Mouse (Mus musculus) intestine, embryonic 15.5 days (tissue): Measurements from ENCODE around the gene Poc1a. TPM values are rescaled to one million over a fixed set of nuclear protein-coding genes. Genes with fewer than 3 reads are reported as not detected.

Source experiments
- ATAC-seq: fragments of 200-750 bp; cut with Nextera tagmentation; 2 replicates; pipeline ENCODE4 v1.8.0; 2017; ENCODE audit warnings: moderate TSS enrichment, moderate library complexity
- H3K27ac ChIP-seq: fragments of 300-500 bp; sonication (generic); 2 replicates; pipeline ENCODE4 v1.5.1; 2015; ENCODE audit warnings: mild to moderate bottlenecking, inconsistent platforms
- H3K27me3 ChIP-seq: fragments of 300-500 bp; sonication (generic); replicated peaks from 2 replicates; pipeline ENCODE4 v1.6.1; 2015; ENCODE audit warnings: inconsistent platforms
- H3K36me3 ChIP-seq: fragments of 300-500 bp; sonication (generic); 2 replicates; pipeline ENCODE4 v1.6.1; 2015; ENCODE audit warnings: inconsistent platforms
- H3K4me1 ChIP-seq: fragments of 300-500 bp; sonication (generic); replicated peaks from 2 replicates; pipeline ENCODE4 v1.6.1; 2015; ENCODE audit warnings: inconsistent platforms
- H3K4me2 ChIP-seq: fragments of 300-500 bp; sonication (generic); replicated peaks from 2 replicates; pipeline ENCODE4 v1.6.1; 2015; ENCODE audit warnings: mild to moderate bottlenecking, inconsistent platforms
- H3K4me3 ChIP-seq: fragments of 300-500 bp; sonication (generic); replicated peaks from 2 replicates; pipeline ENCODE4 v1.5.1; 2015; ENCODE audit warnings: inconsistent platforms
- H3K9ac ChIP-seq: fragments of 300-500 bp; sonication (generic); 2 replicates; pipeline ENCODE4 v1.6.1; 2015; ENCODE audit warnings: inconsistent platforms
- H3K9me3 ChIP-seq: fragments of 300-500 bp; sonication (generic); 2 replicates; pipeline ENCODE4 v1.6.1; 2016; ENCODE audit warnings: inconsistent platforms
- WGBS: fragments of 180-500 bp; shearing (Covaris S2); methylation state at CpG from one replicate; pipeline ENCODE4 v1.1.7; 2015; 5-methylcytosine and 5-hydroxymethylcytosine counted together
- polyA plus RNA-seq: library from polyadenylated mRNA; unstranded; fragments of >200 nt; fragmentation: Nextera tagmentation; extraction: Ambion mirVana; gene quantifications from 2 replicates; pipeline ENCODE4 v1.2.1, GENCODE M21; 2015

Poc1a gene
- polyA plus RNA-seq, 1 experiment from 2014 or later = 25.9 TPM

DNA sequence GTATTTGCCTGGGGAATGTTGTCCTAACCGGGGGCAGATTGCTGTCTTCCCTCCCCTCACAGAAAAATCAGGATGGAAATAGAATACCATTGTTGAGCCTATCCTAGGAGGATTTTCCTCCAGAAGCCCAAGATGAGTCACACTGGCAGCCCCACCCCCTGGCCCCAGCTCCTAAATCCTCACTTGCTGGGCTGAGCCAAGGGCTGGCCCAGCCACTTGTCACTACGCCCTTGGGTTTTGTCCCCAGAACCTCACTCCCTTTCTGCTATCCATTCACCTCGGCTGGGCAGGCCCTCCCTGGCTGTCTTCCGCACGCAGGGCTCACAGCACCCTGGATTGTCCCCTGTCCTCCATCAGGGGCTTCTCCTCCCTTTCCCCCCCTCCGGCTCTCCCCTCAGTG, 64.3 kb downstream of the Poc1a start:
- peak; percentile 60; the same call in 1 of the 2 replicates for ATAC-seq

DNA sequence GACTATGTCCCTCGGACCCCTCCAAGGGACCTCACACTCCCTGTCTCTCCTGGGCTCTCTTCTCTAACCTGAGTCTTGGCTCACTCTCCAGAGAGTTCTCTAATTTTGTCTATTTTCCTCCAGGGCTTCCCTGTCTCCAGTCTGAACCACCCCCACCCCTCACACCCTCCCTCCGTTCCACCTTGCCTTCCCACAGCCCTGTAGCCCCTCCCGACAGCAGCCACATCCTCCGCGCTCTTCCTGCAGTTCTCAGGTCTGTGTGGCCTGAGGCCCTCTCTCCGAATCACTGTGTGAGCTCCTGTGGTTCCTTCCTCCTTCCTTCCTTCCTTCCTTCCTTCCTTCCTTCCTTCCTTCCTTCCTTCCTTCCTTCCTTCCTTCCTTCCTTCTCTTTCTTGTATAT, 64.8 kb downstream of the Poc1a start:
- Histone ChIP-seq H3K4me3 (no peak overlapping the region), H3K4me1 (peaks cover 24% of the 10 kb centered on the region), H3K9ac (no peak overlapping the region), H3K27me3 (no peaks in the 10 kb centered on the region), H3K36me3 (no peaks in the 10 kb centered on the region), H3K9me3 (no peaks in the 10 kb centered on the region), H3K27ac (peak overlapping the region; percentile 32; the same call in 1 of the 2 replicates), H3K4me2 (no peak overlapping the region)
- no peak for ATAC-seq
- WGBS = 55% methylated on average over 6 of the region's 6 CpGs

More for the DNA sequence above, 64.3 kb downstream of the Poc1a start:
- H3K27ac ChIP-seq = peak overlapping the region; percentile 32; the same call in 1 of the 2 replicates
- H3K27me3 ChIP-seq = no peaks in the 10 kb centered on the region
- H3K4me1 ChIP-seq = peaks cover 24% of the 10 kb centered on the region
- H3K9ac ChIP-seq = no peak overlapping the region
- H3K36me3 ChIP-seq = no peaks in the 10 kb centered on the region
- no peak overlapping the region for H3K4me2 ChIP-seq
- no peak overlapping the region for H3K4me3 ChIP-seq
- no peaks in the 10 kb centered on the region for H3K9me3 ChIP-seq
- whole genome bisulfite sequencing = 46% methylated on average over 6 of the region's 6 CpGs

DNA sequence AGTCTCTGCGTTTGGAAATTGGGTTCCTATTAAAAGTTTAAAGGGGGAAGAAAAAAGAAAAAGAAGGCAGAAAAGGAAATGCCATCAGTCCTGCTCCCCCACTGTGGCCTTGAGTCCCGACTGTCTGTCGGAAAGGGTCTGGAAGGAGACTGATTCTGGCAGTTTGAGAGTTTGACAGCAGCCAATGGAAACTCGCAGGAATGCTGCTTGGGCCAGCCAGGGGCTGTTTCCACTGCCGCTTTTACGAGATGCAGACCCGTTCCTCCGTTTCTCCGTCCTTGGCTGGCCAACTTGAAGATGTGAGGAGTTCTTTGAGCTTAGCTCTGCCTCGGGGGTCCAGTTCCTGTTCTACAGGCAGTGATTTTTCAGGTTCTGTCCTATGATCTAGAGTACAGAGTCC, 67.4 kb downstream of the Poc1a start:
- Histone ChIP-seq H3K27me3 (no peaks in the 10 kb centered on the region), H3K27ac (no peak overlapping the region), H3K36me3 (no peaks in the 10 kb centered on the region), H3K4me2 (no peak overlapping the region), H3K9ac (no peak overlapping the region), H3K9me3 (no peaks in the 10 kb centered on the region), H3K4me1 (peaks cover 16% of the 10 kb centered on the region), H3K4me3 (no peak overlapping the region)
- WGBS = 50% methylated on average over 10 of the region's 10 CpGs
- no peak for ATAC-seq

DNA sequence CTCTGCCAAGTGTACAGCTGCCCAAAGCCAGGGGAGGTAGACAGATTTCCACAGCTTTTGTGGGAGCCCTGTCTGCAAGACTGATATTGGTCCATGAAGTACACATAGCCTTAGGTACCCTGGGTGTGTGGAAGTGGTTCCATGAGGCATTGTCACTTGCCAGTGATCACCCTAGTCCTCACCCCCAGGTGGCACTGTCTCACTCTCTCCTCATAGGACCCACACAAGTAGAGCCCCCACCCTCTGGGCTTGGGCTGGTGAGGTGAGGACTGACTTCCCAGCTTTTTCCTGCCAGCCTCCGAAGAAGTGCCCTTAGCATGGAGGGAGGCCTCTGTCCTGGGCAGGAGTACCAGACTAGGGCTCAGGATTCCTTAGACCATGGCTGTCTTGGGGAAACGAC, 68.2 kb downstream of the Poc1a start:
- no peak overlapping the region for H3K4me3 ChIP-seq
- H3K27me3 ChIP-seq = no peaks in the 10 kb centered on the region
- H3K9ac ChIP-seq = no peak overlapping the region
- 62% methylated on average over 2 of the region's 2 CpGs for WGBS
- no peaks in the 10 kb centered on the region for H3K9me3 ChIP-seq
- no peak overlapping the region for H3K27ac ChIP-seq
- H3K36me3 ChIP-seq = no peaks in the 10 kb centered on the region
- ATAC-seq = no peak; the same call in 1 of the 2 replicates
- peaks cover 18% of the 10 kb centered on the region for H3K4me1 ChIP-seq
- H3K4me2 ChIP-seq = no peak overlapping the region

DNA sequence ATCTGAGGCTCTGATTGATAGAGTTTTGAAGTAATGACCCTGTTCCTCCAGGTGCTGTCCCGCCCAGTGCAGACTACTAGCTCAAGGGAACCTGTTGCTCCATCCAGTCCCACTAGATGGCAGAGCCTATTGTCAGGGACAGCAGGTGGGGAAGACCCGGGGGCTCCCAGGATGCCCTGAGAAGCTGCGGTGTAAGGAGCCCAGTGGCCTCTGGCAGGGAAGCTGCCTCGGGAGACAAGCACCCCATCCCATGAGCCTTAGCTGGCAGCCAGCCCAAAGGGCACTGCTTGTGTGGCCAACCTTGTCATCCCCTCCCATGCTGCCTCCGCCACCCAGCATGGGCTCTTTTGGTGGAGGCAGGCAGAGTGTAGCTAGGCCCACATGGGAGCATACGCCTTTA, 70.3 kb downstream of the Poc1a start:
- Histone ChIP-seq H3K4me2 (no peak overlapping the region), H3K36me3 (no peaks in the 10 kb centered on the region), H3K27me3 (no peaks in the 10 kb centered on the region), H3K4me3 (no peak overlapping the region), H3K9ac (no peak overlapping the region), H3K27ac (no peak overlapping the region), H3K4me1 (peaks cover 21% of the 10 kb centered on the region), H3K9me3 (no peaks in the 10 kb centered on the region)
- WGBS = 56% methylated on average over 6 of the region's 6 CpGs
- ATAC-seq = 0 out of 2 replicates have a peak, but pooled peaks have one; percentile 30

DNA sequence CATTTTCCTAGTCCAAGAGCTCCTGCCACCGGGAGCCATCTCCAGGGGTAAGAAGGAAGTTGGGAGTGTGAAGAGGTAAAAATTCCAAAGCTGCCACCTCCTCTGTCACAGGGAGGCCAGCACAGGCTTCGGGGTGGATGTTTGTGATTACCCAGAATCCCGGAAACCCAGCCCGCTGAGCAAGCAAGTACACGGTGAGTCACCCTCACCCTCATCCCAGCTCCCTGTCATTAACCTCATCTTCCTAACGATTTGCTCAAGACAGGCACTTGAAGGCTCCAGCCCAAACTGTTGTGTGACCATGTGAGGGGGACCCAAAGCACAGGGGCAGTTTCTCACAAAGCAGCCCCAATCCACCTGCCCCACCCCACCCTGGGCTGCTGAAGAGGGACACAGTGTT, 72.9 kb downstream of the Poc1a start:
- Histone ChIP-seq H3K36me3 (no peaks in the 10 kb centered on the region), H3K9me3 (no peaks in the 10 kb centered on the region), H3K27me3 (no peaks in the 10 kb centered on the region), H3K4me3 (no peak overlapping the region), H3K4me2 (no peak overlapping the region), H3K9ac (no peak overlapping the region), H3K4me1 (peaks cover 26% of the 10 kb centered on the region), H3K27ac (no peak overlapping the region)
- WGBS = 37% methylated on average over 6 of the region's 6 CpGs
- no peak for ATAC-seq

DNA sequence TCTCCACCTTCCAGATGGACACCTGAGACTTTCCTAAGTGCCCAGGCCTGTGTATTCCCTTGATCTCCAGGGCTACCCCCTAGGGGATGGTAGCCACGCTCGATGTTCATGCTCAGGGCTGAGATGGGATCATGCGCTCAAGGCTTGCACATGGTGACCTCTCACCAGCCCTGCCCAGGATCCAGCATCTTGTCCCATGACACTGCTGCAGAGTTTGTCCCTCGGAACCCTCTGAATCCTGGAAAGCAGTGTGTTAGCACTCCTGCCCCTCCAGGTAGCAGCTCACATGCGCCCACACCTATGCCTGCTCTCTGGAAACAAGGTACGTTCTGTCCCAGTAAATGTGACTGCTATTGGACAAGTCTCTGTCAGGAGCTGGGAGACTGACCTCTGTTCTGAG, 73.9 kb downstream of the Poc1a start:
- Histone ChIP-seq H3K9ac (no peak overlapping the region), H3K4me2 (no peak overlapping the region), H3K4me3 (no peak overlapping the region), H3K27ac (no peak overlapping the region), H3K4me1 (peaks cover 24% of the 10 kb centered on the region), H3K9me3 (no peaks in the 10 kb centered on the region), H3K27me3 (no peaks in the 10 kb centered on the region), H3K36me3 (no peaks in the 10 kb centered on the region)
- WGBS = 83% methylated on average over 6 of the region's 6 CpGs
- no peak for ATAC-seq

DNA sequence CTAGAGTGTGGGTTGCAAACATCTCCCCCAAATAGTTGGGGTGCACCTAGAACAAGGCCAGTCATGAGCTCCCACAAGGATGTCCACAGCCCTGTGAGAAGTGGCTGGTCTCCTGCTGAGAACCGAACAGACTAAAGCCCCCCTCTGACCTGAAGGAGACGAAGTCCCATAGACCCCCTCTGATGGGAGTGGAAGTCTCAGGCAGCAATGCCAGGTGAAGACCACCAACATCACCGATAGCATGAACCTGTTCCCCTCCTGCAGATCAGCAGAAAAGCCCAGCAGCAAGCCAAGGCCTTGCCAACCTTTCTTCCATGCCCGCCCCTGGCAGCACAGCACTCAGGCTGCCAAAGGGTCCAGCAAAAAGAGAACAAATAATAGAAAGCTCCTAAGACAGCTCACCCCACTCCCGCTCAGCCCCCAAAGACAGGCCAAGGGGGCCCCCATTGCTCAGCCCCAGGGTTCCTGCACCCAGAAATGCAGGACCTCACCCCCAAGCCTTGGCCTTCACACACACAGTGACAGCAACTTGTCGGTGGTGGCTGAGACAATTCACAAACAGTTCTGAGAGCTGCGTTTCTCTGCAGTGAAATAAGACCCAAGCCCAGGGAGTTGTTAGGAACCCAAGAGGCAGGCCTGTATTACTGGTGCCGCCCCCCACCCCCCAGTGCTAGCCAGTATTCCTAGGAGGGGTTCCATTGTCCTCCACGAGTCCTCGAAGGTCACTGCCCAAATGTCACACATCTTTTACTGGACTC, 74.5 kb downstream of the Poc1a start:
- H3K4me3 ChIP-seq = no peak overlapping the region
- H3K4me2 ChIP-seq = no peak overlapping the region
- WGBS = 75% methylated on average over 10 of the region's 10 CpGs
- no peaks in the 10 kb centered on the region for H3K36me3 ChIP-seq
- no peak overlapping the region for H3K9ac ChIP-seq
- H3K27me3 ChIP-seq = no peaks in the 10 kb centered on the region
- H3K9me3 ChIP-seq = no peaks in the 10 kb centered on the region
- peak overlapping the region; percentile 72; the same call in 1 of the 2 replicates for H3K27ac ChIP-seq
- peaks cover 24% of the 10 kb centered on the region for H3K4me1 ChIP-seq
- no peak for ATAC-seq

DNA sequence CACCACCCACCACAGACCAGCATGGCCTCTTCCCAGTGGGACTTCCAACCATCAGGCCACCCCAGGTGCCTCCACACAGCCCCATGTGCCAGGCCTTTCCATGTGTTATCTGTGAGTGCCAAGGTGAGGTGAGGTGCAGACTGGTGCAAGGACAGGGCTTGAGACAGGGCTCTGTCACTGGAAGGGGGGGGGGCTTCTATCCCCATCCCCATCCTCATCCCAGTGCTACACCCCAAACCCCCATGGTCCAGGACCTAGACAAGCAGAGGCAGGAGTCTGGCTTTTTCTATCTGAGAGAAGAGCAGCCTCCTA, 75.1 kb downstream of the Poc1a start:
- Histone ChIP-seq H3K9ac (no peak overlapping the region), H3K36me3 (no peaks in the 10 kb centered on the region), H3K4me3 (no peak overlapping the region), H3K4me1 (peaks cover 24% of the 10 kb centered on the region), H3K27ac (peak overlapping the region; percentile 72), H3K27me3 (no peaks in the 10 kb centered on the region), H3K9me3 (no peaks in the 10 kb centered on the region), H3K4me2 (0 out of 2 replicates have a peak overlapping the region, but pooled peaks have one; percentile 9)
- ATAC-seq = peak; percentile 3

DNA sequence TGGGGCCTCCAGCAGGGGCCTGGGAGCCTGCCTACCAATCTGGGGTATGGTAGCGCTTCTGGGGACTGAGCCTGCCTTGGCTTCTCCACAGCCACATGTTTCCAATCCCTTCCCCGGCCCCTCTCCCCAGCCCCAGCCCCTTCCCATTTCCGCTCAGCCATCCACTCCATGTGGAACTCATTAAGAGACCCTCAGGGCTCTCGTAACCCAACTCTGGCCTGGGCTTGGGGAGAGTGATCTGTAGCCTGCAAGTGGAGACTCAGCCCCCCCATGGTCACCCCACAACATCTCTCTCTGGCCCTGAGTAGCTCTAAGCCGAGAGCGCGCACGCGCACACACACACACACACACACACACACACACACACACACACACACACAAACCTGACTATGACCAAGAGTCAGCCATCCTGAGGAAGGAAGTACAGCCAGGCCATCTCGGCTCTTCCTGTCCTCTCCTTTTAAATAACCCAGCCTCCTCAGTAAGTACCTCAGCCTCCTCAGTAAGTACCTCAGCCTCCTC, 75.5 kb downstream of the Poc1a start:
- Histone ChIP-seq H3K36me3 (no peaks in the 10 kb centered on the region), H3K27me3 (no peaks in the 10 kb centered on the region), H3K4me2 (0 out of 2 replicates have a peak overlapping the region, but pooled peaks have one; percentile 9), H3K4me1 (peaks cover 24% of the 10 kb centered on the region), H3K4me3 (no peak overlapping the region), H3K9me3 (no peaks in the 10 kb centered on the region), H3K27ac (peak overlapping the region; percentile 72), H3K9ac (no peak overlapping the region)
- peak; percentile 56 for ATAC-seq
- WGBS = 49% methylated on average over 10 of the region's 10 CpGs

DNA sequence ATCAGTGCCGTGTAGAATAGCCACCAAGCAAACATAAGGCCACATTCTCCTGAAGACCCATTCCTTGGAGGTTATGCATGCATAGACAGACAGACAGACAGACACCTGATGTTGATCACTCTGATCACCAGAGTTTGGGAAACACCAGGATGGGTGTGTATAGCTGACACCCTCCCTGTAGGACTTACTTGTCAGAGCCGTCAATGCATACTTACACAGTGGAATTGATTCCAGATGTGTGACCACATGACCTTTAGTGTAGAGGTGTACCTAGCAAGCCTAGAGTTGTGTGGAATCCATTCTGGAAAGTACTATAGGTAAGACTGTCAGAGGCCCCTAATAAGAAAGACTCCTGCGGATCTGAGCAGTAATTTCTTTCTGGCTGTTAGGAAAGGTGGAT, 76.3 kb downstream of the Poc1a start:
- H3K36me3 ChIP-seq = no peaks in the 10 kb centered on the region
- WGBS = 79% methylated on average over 3 of the region's 3 CpGs
- H3K4me1 ChIP-seq = peaks cover 24% of the 10 kb centered on the region
- no peak for ATAC-seq
- no peaks in the 10 kb centered on the region for H3K9me3 ChIP-seq
- H3K4me3 ChIP-seq = no peak overlapping the region
- no peak overlapping the region for H3K9ac ChIP-seq
- 0 out of 2 replicates have a peak overlapping the region, but pooled peaks have one; percentile 3 for H3K27ac ChIP-seq
- H3K27me3 ChIP-seq = no peaks in the 10 kb centered on the region
- no peak overlapping the region for H3K4me2 ChIP-seq

DNA sequence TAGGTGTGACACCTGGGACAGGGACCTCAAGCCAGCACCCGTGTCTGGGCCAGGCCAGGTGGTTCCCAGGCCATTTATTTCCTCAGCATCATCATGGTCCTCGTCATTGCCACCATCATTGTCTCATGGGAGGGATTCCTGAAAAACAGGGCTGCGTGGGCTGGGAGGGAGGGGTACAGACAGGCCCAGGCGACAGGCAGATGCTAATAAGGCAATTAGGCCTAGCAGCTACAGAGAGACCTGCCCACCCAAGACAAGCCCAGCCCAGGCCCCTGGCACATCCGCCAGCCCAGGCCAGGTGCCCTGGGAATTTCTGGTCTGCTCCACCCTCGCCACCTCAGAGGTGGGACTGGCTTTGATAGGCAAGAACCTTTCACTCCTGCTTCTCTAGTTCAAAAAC, 78.4 kb downstream of the Poc1a start:
- no peak for ATAC-seq
- Histone ChIP-seq H3K36me3 (no peaks in the 10 kb centered on the region), H3K4me3 (no peak overlapping the region), H3K4me2 (no peak overlapping the region), H3K9me3 (no peaks in the 10 kb centered on the region), H3K27ac (no peak overlapping the region), H3K27me3 (no peaks in the 10 kb centered on the region), H3K4me1 (peaks cover 22% of the 10 kb centered on the region), H3K9ac (no peak overlapping the region)
- 73% methylated on average over 6 of the region's 6 CpGs for WGBS

DNA sequence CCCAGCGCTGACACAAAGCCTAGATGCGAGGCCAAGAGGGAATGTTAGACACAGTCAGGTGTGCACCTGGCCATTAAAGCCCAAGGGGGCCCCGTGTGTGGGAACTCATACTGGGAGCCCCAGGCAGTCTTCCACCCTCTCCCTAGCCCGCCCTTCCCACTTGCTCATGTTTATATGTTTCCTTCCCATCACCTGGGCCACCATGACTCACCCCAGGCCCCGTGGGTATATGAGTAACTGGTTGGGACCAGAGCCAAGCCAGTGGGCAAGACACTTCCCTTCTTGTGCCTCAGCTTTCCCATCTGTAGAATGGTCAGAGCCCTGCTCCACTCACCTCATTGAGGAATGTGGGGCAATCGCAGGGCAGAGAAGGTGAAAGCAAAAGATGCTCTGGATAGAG, 80.3 kb downstream of the Poc1a start:
- ATAC-seq = no peak

More for the DNA sequence above, 80.3 kb downstream of the Poc1a start:
- Histone ChIP-seq H3K27ac (no peak overlapping the region), H3K4me1 (peaks cover 9% of the 10 kb centered on the region), H3K9me3 (no peaks in the 10 kb centered on the region), H3K4me2 (no peak overlapping the region), H3K4me3 (no peak overlapping the region), H3K27me3 (no peaks in the 10 kb centered on the region), H3K9ac (no peak overlapping the region), H3K36me3 (no peaks in the 10 kb centered on the region)
- WGBS = 76% methylated on average over 6 of the region's 6 CpGs
